Mouse (Mus musculus): ENCODE measurements around the gene Lipt2.

The Lipt2 gene

GRCm38 (mm10) chr7:100176269-100176668 is 17.2 kb downstream of the Lipt2 start, which contains the start of gene Kcne3:
Kcne3 (plus strand) TSS chr7:100176502.
- no peak for DNase-seq

GRCm38 (mm10) chr7:100178016-100178890 is 19.2 kb downstream of the Lipt2 start:
- peak in 1 of 2 experiments; percentile 16 for DNase-seq

GRCm38 (mm10) chr7:100178891-100179233 is 19.8 kb downstream of the Lipt2 start:
- peak in 1 of 2 experiments; percentile 8 for DNase-seq

GRCm38 (mm10) chr7:100179394-100179793 is 20.3 kb downstream of the Lipt2 start:
- no peak for DNase-seq

GRCm38 (mm10) chr7:100179836-100180407 is 20.8 kb downstream of the Lipt2 start:
- DNase-seq, result no peak

GRCm38 (mm10) chr7:100181176-100181575 is 22.1 kb downstream of the Lipt2 start:
- no peak for DNase-seq

- DNase-seq, result no peak
Measured at GRCm38 (mm10) chr7:100181614-100182013, 22.5 kb downstream of the Lipt2 start.

- DNase-seq, result no peak
Measured at GRCm38 (mm10) chr7:100182388-100182787, 23.3 kb downstream of the Lipt2 start.

GRCm38 (mm10) chr7:100187601-100188000 is 28.5 kb downstream of the Lipt2 start:
- peak; percentile 51 to 55 for DNase-seq

GRCm38 (mm10) chr7:100190167-100190566 is 31.1 kb downstream of the Lipt2 start:
- no peak for DNase-seq

- DNase-seq, result peak; percentile 73 to 76
Measured at GRCm38 (mm10) chr7:100190778-100191177, 31.7 kb downstream of the Lipt2 start.

- DNase-seq, result no peak
Measured at GRCm38 (mm10) chr7:100201191-100201590, 42.1 kb downstream of the Lipt2 start.

- no peak for DNase-seq
Measured at GRCm38 (mm10) chr7:100203616-100204015, 44.5 kb downstream of the Lipt2 start.

- DNase-seq, result no peak
Measured at GRCm38 (mm10) chr7:100204871-100205270, 45.8 kb downstream of the Lipt2 start.

- DNase-seq, result no peak
Measured at GRCm38 (mm10) chr7:100206144-100206543, 47.1 kb downstream of the Lipt2 start.

- DNase-seq, result no peak
Measured at GRCm38 (mm10) chr7:100207886-100208285, 48.8 kb downstream of the Lipt2 start.
